Mouse (Mus musculus): ENCODE measurements around the gene Nsg2. TPM values are rescaled to one million over a fixed set of nuclear protein-coding genes. Genes with fewer than 3 reads are reported as not detected.

Gene Nsg2
- polyA plus RNA-seq, 1 experiment from 2014 or later = 157 TPM

DNA sequence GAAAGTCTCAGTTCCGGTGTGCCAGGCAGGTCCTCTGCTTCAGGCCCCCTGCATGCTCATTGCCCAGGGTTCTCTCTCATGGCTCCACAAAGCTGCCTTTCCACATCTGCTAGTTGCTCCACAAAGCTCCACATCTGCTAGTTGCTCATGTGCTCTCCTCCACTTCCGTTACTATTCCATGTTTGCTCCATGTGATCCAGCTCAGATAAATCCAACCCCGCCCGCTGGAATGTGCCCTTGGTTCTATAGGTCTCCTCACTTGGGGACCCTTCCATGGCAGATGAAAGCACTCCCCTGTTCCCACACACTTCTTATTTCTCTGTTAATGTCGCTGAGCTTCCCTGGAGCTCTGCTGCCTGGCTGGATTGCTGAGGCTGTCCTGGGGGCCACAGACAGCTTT, 26.4 kb downstream of the Nsg2 start:
- no peaks in the 10 kb centered on the region for H3K27me3 ChIP-seq (ENCODE audit: control insufficient read depth, insufficient read depth, low read length)
- peak overlapping the region; percentile 88 for H3K27ac ChIP-seq
- H3K9me3 ChIP-seq (ENCODE audit: control insufficient read depth, low read length) = no peaks in the 10 kb centered on the region
- H3K9ac ChIP-seq = 0 out of 2 replicates have a peak overlapping the region, but pooled peaks have one; percentile 0
- ATAC-seq (ENCODE audit: low FRiP score) = no peak
- 60% methylated on average over 5 of the region's 5 CpGs for whole genome bisulfite sequencing
- H3K4me2 ChIP-seq (replicated peaks) = 0 out of 2 replicates have a peak overlapping the region, but pooled peaks have one; percentile 0
- H3K36me3 ChIP-seq (replicated peaks; ENCODE audit: control insufficient read depth, insufficient read depth) = peaks cover 30% of the 10 kb centered on the region
- H3K4me3 ChIP-seq (replicated peaks; ENCODE audit: low read length) = no peak overlapping the region
- no peak for DNase-seq (ENCODE audit: low spot score)
- H3K4me1 ChIP-seq (replicated peaks; ENCODE audit: control insufficient read depth, insufficient read depth, low read length) = peaks cover 61% of the 10 kb centered on the region

DNA sequence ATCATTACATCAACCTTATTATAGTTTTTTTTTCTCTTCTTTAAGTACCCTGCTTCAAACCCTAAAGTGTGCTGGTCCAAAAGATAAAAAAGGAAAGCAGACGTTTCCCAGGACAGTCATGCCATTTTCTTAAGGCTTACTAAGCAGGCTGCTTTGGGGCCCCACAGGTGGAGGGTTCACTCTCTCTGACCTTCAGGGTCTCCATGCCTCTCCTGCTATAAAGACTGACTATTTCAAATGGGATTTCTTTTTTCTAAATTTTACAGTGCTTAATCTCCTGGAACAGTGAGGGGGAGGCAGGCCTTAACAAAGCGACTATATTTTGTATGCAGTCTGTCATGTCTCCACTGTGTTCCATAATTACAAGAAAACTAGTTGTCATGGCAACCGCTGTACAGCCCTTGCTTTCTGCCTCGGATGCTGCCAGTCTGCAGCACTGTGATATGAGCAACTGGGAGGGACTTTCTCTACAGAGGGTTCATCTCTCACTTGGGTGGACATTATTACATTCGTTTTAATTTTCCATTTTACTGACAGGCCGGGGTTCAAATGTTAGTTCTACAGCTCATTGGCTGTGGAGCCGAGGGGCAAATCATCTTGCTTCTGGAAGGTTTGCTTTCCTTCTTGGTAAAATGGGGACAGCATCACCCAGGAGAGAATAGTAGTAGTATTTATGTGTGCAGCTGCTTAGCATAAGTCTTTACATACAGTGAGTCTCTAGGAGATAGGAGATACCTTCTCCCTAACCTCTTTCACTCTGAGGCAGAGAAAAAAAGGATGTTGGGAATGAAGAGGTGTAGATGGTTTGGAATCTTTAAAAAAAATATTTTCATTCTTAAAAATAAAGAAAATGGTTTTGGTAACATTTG, 27.4 kb downstream of the Nsg2 start:
- Histone ChIP-seq H3K4me3 (replicated peaks; ENCODE audit: low read length) (no peak overlapping the region), H3K36me3 (replicated peaks; ENCODE audit: control insufficient read depth, insufficient read depth) (peaks cover 26% of the 10 kb centered on the region), H3K4me1 (replicated peaks; ENCODE audit: control insufficient read depth, insufficient read depth, low read length) (peaks cover 55% of the 10 kb centered on the region), H3K4me2 (replicated peaks) (peak overlapping the region; percentile 33), H3K27me3 (ENCODE audit: control insufficient read depth, insufficient read depth, low read length) (no peaks in the 10 kb centered on the region), H3K9ac (peak overlapping the region; percentile 26; the same call in 1 of the 2 replicates), H3K9me3 (ENCODE audit: control insufficient read depth, low read length) (no peaks in the 10 kb centered on the region), H3K27ac (peak overlapping the region; percentile 88)
- peak; percentile 81 for DNase-seq (ENCODE audit: low spot score)
- WGBS = 20% methylated on average over 7 of the region's 7 CpGs
- peak; percentile 93 for ATAC-seq (ENCODE audit: low FRiP score)

DNA sequence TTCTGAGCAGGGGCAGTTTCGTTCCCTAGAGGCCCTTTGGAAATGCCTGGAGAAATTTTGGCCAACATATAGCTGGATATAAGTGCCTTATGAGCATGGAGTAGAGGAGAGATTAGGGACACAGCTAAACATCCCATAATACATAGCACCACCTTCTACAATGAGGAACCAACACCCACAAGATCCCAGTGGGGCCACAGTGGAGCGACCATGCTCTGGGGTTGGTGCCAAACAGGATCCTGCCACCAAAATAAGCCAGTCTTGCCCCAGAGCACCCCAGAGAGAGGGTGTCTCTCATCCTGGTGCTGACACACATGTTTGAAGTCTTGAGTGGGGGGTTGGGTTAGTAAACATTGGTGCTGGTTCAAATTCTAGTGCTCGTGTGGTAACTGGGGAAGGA, 28.3 kb downstream of the Nsg2 start:
- H3K4me2 ChIP-seq (replicated peaks) = no peak overlapping the region; the same call in 1 of the 2 replicates
- H3K4me3 ChIP-seq (replicated peaks; ENCODE audit: low read length) = no peak overlapping the region
- no peak overlapping the region for H3K9ac ChIP-seq
- 79% methylated on average over 3 of the region's 3 CpGs for WGBS
- H3K27ac ChIP-seq = peak overlapping the region; percentile 88
- DNase-seq (ENCODE audit: low spot score) = no peak
- no peaks in the 10 kb centered on the region for H3K27me3 ChIP-seq (ENCODE audit: control insufficient read depth, insufficient read depth, low read length)
- H3K4me1 ChIP-seq (replicated peaks; ENCODE audit: control insufficient read depth, insufficient read depth, low read length) = peaks cover 50% of the 10 kb centered on the region
- H3K36me3 ChIP-seq (replicated peaks; ENCODE audit: control insufficient read depth, insufficient read depth) = peaks cover 25% of the 10 kb centered on the region
- no peak for ATAC-seq (ENCODE audit: low FRiP score)
- H3K9me3 ChIP-seq (ENCODE audit: control insufficient read depth, low read length) = no peaks in the 10 kb centered on the region

DNA sequence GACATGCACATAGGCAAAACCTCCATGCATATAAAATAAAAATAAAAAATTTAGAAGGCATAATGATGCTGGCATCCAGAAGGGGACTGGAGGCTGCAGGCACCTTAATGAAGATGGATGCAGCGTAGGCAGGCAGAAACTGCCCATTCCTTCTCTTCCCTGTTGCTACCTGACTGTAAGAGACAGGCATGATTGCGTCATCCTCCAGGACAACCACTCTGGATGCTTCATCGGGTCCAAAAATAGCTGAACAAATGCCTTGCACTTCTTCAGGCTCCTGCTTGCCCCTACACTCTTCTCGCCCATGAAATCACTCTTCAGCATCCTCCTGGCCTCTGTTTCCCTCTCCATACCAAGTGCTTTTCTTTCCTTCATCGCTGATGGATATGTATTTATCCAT, 29.1 kb downstream of the Nsg2 start:
- Histone ChIP-seq H3K4me1 (replicated peaks; ENCODE audit: control insufficient read depth, insufficient read depth, low read length) (peaks cover 43% of the 10 kb centered on the region), H3K9me3 (ENCODE audit: control insufficient read depth, low read length) (no peaks in the 10 kb centered on the region), H3K4me3 (replicated peaks; ENCODE audit: low read length) (no peak overlapping the region), H3K36me3 (replicated peaks; ENCODE audit: control insufficient read depth, insufficient read depth) (peaks cover 21% of the 10 kb centered on the region), H3K27ac (peak overlapping the region; percentile 47; the same call in 1 of the 2 replicates), H3K4me2 (replicated peaks) (no peak overlapping the region), H3K9ac (no peak overlapping the region), H3K27me3 (ENCODE audit: control insufficient read depth, insufficient read depth, low read length) (no peaks in the 10 kb centered on the region)
- DNase-seq (ENCODE audit: low spot score) = no peak
- 87% methylated on average over 5 of the region's 5 CpGs for WGBS
- no peak for ATAC-seq (ENCODE audit: low FRiP score)

GRCm38 (mm10) chr11:32031396-32031795, 31.1 kb downstream of the Nsg2 start:
- Histone ChIP-seq H3K27me3 (ENCODE audit: control insufficient read depth, insufficient read depth, low read length) (no peaks in the 10 kb centered on the region), H3K4me1 (replicated peaks; ENCODE audit: control insufficient read depth, insufficient read depth, low read length) (peaks cover 43% of the 10 kb centered on the region), H3K9me3 (ENCODE audit: control insufficient read depth, low read length) (no peaks in the 10 kb centered on the region), H3K36me3 (replicated peaks; ENCODE audit: control insufficient read depth, insufficient read depth) (peaks cover 25% of the 10 kb centered on the region), H3K4me3 (replicated peaks; ENCODE audit: low read length) (no peak overlapping the region), H3K4me2 (replicated peaks) (no peak overlapping the region), H3K9ac (no peak overlapping the region), H3K27ac (no peak overlapping the region)
- DNase-seq (ENCODE audit: low spot score) (no peak), ATAC-seq (ENCODE audit: low FRiP score) (no peak)
- 90% methylated on average over 4 of the region's 4 CpGs for WGBS

DNA sequence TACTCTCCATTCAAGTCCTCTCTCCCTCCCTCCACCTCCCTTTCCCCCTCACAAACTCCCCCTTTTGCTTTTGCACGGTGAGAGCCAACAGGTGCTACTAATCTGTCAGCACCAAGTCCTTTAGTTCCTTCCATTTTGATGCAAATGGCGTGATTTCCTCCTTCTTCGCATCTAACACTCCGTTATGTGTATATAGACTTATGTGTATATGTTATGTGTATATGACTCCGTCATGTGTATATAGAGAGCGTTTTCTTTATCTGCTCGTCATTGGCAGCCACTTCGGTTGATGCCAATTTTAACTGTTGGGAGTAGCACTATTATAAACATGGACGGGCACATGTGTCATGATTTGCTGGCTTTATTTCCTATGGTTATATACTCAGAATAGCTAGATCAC, 31.8 kb downstream of the Nsg2 start:
- Histone ChIP-seq H3K36me3 (replicated peaks; ENCODE audit: control insufficient read depth, insufficient read depth) (peaks cover 22% of the 10 kb centered on the region), H3K4me2 (replicated peaks) (no peak overlapping the region), H3K4me3 (replicated peaks; ENCODE audit: low read length) (no peak overlapping the region), H3K27ac (no peak overlapping the region), H3K9me3 (ENCODE audit: control insufficient read depth, low read length) (no peaks in the 10 kb centered on the region), H3K9ac (no peak overlapping the region), H3K27me3 (ENCODE audit: control insufficient read depth, insufficient read depth, low read length) (no peaks in the 10 kb centered on the region), H3K4me1 (replicated peaks; ENCODE audit: control insufficient read depth, insufficient read depth, low read length) (peaks cover 36% of the 10 kb centered on the region)
- ATAC-seq (ENCODE audit: low FRiP score) (no peak), DNase-seq (ENCODE audit: low spot score) (no peak)
- 85% methylated on average over 9 of the region's 9 CpGs for WGBS

DNA sequence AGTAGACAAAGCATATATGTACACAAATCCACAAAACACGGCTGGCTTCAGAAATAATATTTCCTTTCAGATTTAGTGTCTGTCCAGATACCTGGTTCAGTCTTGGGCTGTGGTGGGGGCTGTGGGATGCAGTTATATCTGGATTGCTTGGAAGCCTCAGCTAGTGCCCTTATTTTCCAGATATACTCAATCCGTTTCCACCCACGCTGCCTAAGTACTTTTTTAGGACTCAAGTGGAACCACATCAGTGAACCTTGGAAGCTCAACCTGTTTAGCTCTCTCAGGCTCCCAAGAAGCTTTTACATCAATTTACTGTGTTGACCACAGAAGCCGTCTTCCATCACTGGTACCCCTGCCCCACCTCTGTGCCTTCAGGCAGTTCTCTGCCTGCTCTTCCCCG, 35.6 kb downstream of the Nsg2 start:
- 74% methylated on average over 5 of the region's 5 CpGs for WGBS
- Histone ChIP-seq H3K9me3 (ENCODE audit: control insufficient read depth, low read length) (no peaks in the 10 kb centered on the region), H3K4me2 (replicated peaks) (no peak overlapping the region), H3K36me3 (replicated peaks; ENCODE audit: control insufficient read depth, insufficient read depth) (peaks cover 15% of the 10 kb centered on the region), H3K27ac (0 out of 2 replicates have a peak overlapping the region, but pooled peaks have one; percentile 41), H3K9ac (no peak overlapping the region), H3K27me3 (ENCODE audit: control insufficient read depth, insufficient read depth, low read length) (no peaks in the 10 kb centered on the region), H3K4me3 (replicated peaks; ENCODE audit: low read length) (no peak overlapping the region), H3K4me1 (replicated peaks; ENCODE audit: control insufficient read depth, insufficient read depth, low read length) (peaks cover 27% of the 10 kb centered on the region; the same call in 1 of the 2 replicates)
- ATAC-seq (ENCODE audit: low FRiP score) (no peak), DNase-seq (ENCODE audit: low spot score) (no peak)

DNA sequence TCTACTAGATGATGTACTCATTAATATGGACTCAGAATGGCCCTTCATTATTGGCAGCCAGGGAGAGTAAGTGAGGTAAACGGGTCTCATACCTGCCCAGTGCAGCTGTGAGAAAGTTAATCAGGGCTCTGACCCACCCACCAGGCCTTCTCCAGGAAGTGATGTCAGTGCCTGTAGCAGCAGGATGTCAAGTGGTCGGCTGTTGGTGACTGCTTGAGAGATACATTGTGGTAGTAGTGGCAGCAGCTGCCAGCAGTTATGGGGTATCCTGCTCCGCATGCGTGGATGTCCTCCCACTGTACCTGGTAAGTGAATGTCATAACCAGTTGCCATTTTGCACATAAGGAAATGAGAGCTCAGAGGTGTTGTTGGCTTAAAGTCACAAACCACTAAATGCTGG, 39.4 kb downstream of the Nsg2 start:
- DNase-seq (ENCODE audit: low spot score) (no peak), ATAC-seq (ENCODE audit: low FRiP score) (no peak)
- H3K36me3 ChIP-seq (replicated peaks; ENCODE audit: control insufficient read depth, insufficient read depth) = peaks cover 11% of the 10 kb centered on the region
- H3K4me3 ChIP-seq (replicated peaks; ENCODE audit: low read length) = no peak overlapping the region
- H3K4me1 ChIP-seq (replicated peaks; ENCODE audit: control insufficient read depth, insufficient read depth, low read length) = peaks cover 29% of the 10 kb centered on the region; the same call in 1 of the 2 replicates
- 61% methylated on average over 4 of the region's 4 CpGs for WGBS
- H3K9ac ChIP-seq = 0 out of 2 replicates have a peak overlapping the region, but pooled peaks have one; percentile 17
- no peaks in the 10 kb centered on the region for H3K9me3 ChIP-seq (ENCODE audit: control insufficient read depth, low read length)
- peak overlapping the region; percentile 77 for H3K27ac ChIP-seq
- no peaks in the 10 kb centered on the region for H3K27me3 ChIP-seq (ENCODE audit: control insufficient read depth, insufficient read depth, low read length)
- no peak overlapping the region; the same call in 1 of the 2 replicates for H3K4me2 ChIP-seq (replicated peaks)

GRCm38 (mm10) chr11:32057389-32057788, 57.1 kb downstream of the Nsg2 start:
- Histone ChIP-seq H3K4me1 (replicated peaks; ENCODE audit: control insufficient read depth, insufficient read depth, low read length) (peaks cover 18% of the 10 kb centered on the region), H3K9ac (0 out of 2 replicates have a peak overlapping the region, but pooled peaks have one; percentile 13), H3K27me3 (ENCODE audit: control insufficient read depth, insufficient read depth, low read length) (no peaks in the 10 kb centered on the region), H3K9me3 (ENCODE audit: control insufficient read depth, low read length) (no peaks in the 10 kb centered on the region), H3K4me2 (replicated peaks) (no peak overlapping the region), H3K4me3 (replicated peaks; ENCODE audit: low read length) (no peak overlapping the region), H3K27ac (peak overlapping the region; percentile 56), H3K36me3 (replicated peaks; ENCODE audit: control insufficient read depth, insufficient read depth) (peaks cover 63% of the 10 kb centered on the region)
- ATAC-seq (ENCODE audit: low FRiP score) = peak; percentile 41; the same call in 1 of the 2 replicates
- DNase-seq (ENCODE audit: low spot score) = no peak
- 50% methylated on average over 11 of the region's 11 CpGs for WGBS

All from hindbrain, embryonic 14.5 days (tissue).